In genomic region chr14:123376167-123376855, GRCm38 (mm10) we compare ENCODE assay signal across 15 mouse cellular contexts.
DNase-seq lines count a peak whose midpoint lies in the region; ATAC-seq lines count a peak whose summit lies in the region.
"Had no signal": no experiment of that assay in that cellular context is flagged by ENCODE, and none has a peak within 500 bp of the region (broad histone marks: within the 10 kb centered on the region; RNA-seq: fewer than 3 reads in every experiment).

No protein-coding gene starts in this region.

- DNase-seq in forebrain, embryonic 11.5 days (ENCODE audit: low spot score), result no peak
- peak; percentile 14 to 50 for DNase-seq in frontal cortex, adult 2 months (ENCODE audit: extremely low spot score in 1 of 2, low spot score in 1 of 2)
- peak; percentile 17 to 32 for DNase-seq in layer of hippocampus, postnatal 10 days (ENCODE audit: low spot score in 2 of 2)
- peak; percentile 44 for DNase-seq in retina, embryonic 14.5 days (ENCODE audit: low spot score)
- no peak for DNase-seq in MN1 (ENCODE audit: low spot score)
- DNase-seq: adrenal gland, adult 2 months; cerebellum, adult 11-12 months; heart, adult 18-20 months; heart, postnatal 14 days; lung, adult 18-20 months had no signal

- H3K36me3 ChIP-seq in forebrain, embryonic 13.5 days (ENCODE audit: poor library complexity, severe bottlenecking), result no peaks in the 10 kb centered on the region
- H3K36me3 ChIP-seq in forebrain, embryonic 11.5 days (ENCODE audit: control insufficient read depth, insufficient read depth, low read length), result no peaks in the 10 kb centered on the region
- H3K36me3 ChIP-seq in intestine, embryonic 16.5 days (ENCODE audit: control insufficient read depth, insufficient read depth, low read length), result no peaks in the 10 kb centered on the region
- H3K36me3 ChIP-seq: kidney, embryonic 15.5 days; limb, embryonic 12.5 days had no signal

- peak; percentile 61 for ATAC-seq in forebrain, embryonic 13.5 days
- ATAC-seq in forebrain, embryonic 11.5 days (replicated peaks; ENCODE audit: low FRiP score), result no peak
- ATAC-seq in intestine, embryonic 16.5 days, result no peak
- no peak for ATAC-seq in CD4-positive, CD25-positive, alpha-beta regulatory T cell, adult 4 months

- H3K9me3 ChIP-seq in forebrain, embryonic 13.5 days (replicated peaks), result no peaks in the 10 kb centered on the region
- H3K9me3 ChIP-seq in forebrain, embryonic 11.5 days (ENCODE audit: control insufficient read depth, low read length), result no peaks in the 10 kb centered on the region
- no peaks in the 10 kb centered on the region for H3K9me3 ChIP-seq in intestine, embryonic 16.5 days (ENCODE audit: control insufficient read depth, low read length)
- H3K9me3 ChIP-seq: kidney, embryonic 15.5 days; limb, embryonic 12.5 days had no signal

- no peak overlapping the region for H3K4me3 ChIP-seq in forebrain, embryonic 13.5 days
- no peak overlapping the region for H3K4me3 ChIP-seq in forebrain, embryonic 11.5 days (ENCODE audit: low read depth, low read length)
- H3K4me3 ChIP-seq in intestine, embryonic 16.5 days (ENCODE audit: low read length), result no peak overlapping the region
- H3K4me3 ChIP-seq: kidney, embryonic 15.5 days; limb, embryonic 12.5 days had no signal

- no peaks in the 10 kb centered on the region for H3K4me1 ChIP-seq in forebrain, embryonic 13.5 days
- no peaks in the 10 kb centered on the region for H3K4me1 ChIP-seq in forebrain, embryonic 11.5 days (replicated peaks; ENCODE audit: control insufficient read depth, insufficient read depth, low read length)
- H3K4me1 ChIP-seq in intestine, embryonic 16.5 days (ENCODE audit: control insufficient read depth, insufficient read depth, low read length), result no peaks in the 10 kb centered on the region
- H3K4me1 ChIP-seq: kidney, embryonic 15.5 days; limb, embryonic 12.5 days had no signal

- H3K4me2 ChIP-seq in forebrain, embryonic 13.5 days, result no peak overlapping the region
- H3K4me2 ChIP-seq in forebrain, embryonic 11.5 days (ENCODE audit: low read depth, low read length, severe bottlenecking), result no peak overlapping the region
- no peak overlapping the region for H3K4me2 ChIP-seq in intestine, embryonic 16.5 days (ENCODE audit: low read depth, low read length)
- H3K4me2 ChIP-seq: kidney, embryonic 15.5 days; limb, embryonic 12.5 days had no signal

- H3K27ac ChIP-seq in forebrain, embryonic 13.5 days, result no peak overlapping the region
- H3K27ac ChIP-seq in forebrain, embryonic 11.5 days (ENCODE audit: low read depth, low read length), result no peak overlapping the region
- no peak overlapping the region for H3K27ac ChIP-seq in intestine, embryonic 16.5 days (ENCODE audit: low read length)
- H3K27ac ChIP-seq: kidney, embryonic 15.5 days; limb, embryonic 12.5 days had no signal

- H3K9ac ChIP-seq in forebrain, embryonic 13.5 days, result no peak overlapping the region
- no peak overlapping the region for H3K9ac ChIP-seq in forebrain, embryonic 11.5 days (ENCODE audit: low read length)
- no peak overlapping the region for H3K9ac ChIP-seq in intestine, embryonic 16.5 days (ENCODE audit: low read depth, low read length)
- H3K9ac ChIP-seq: kidney, embryonic 15.5 days; limb, embryonic 12.5 days had no signal

- H3K27me3 ChIP-seq in forebrain, embryonic 13.5 days, result no peaks in the 10 kb centered on the region
- H3K27me3 ChIP-seq in forebrain, embryonic 11.5 days (ENCODE audit: control insufficient read depth, insufficient read depth, low read length), result no peaks in the 10 kb centered on the region
- no peaks in the 10 kb centered on the region for H3K27me3 ChIP-seq in intestine, embryonic 16.5 days (replicated peaks; ENCODE audit: control insufficient read depth, insufficient read depth, low read length)
- H3K27me3 ChIP-seq: kidney, embryonic 15.5 days; limb, embryonic 12.5 days had no signal

- 72% methylated on average over 7 of the region's 7 CpGs for WGBS in forebrain, embryonic 13.5 days
- WGBS in forebrain, embryonic 11.5 days, result 82% methylated on average over 7 of the region's 7 CpGs
- WGBS in intestine, embryonic 16.5 days, result 81% methylated on average over 7 of the region's 7 CpGs

Comparison
In these comparisons a context has a peak if more than half of its experiments do, and no peak if none do; other contexts are left out.
1. DNase-seq: peak in frontal cortex, adult 2 months (2 of 2), layer of hippocampus, postnatal 10 days (2 of 2) and retina, embryonic 14.5 days (single experiment); none in forebrain, embryonic 11.5 days (single experiment) and MN1 (single experiment).